Comparison of ENCODE assay signal across 24 mouse cellular contexts in genomic region chr6:119781109-119781508, GRCm38 (mm10).
A peak's percentile ranks its signal among the peaks of the same experiment; 100 is the strongest.
DNase-seq lines count a peak whose midpoint lies in the region; ATAC-seq and TF ChIP-seq lines count a peak whose summit lies in the region.
"Had no signal": no experiment of that assay in that cellular context is flagged by ENCODE, and none has a peak within 500 bp of the region (broad histone marks: within the 10 kb centered on the region; RNA-seq: fewer than 3 reads in every experiment).

No protein-coding gene starts in this region.

- WGBS in intestine, postnatal 0 days: 50% methylated on average over 3 of the region's 3 CpGs
- 71% methylated on average over 3 of the region's 3 CpGs for WGBS in intestine, embryonic 15.5 days
- WGBS in lung, postnatal 0 days: 52% methylated on average over 3 of the region's 3 CpGs
- 76% methylated on average over 3 of the region's 3 CpGs for WGBS in forebrain, embryonic 11.5 days

- no peak for TF ChIP-seq EP300 in lung, postnatal 0 days (IDR thresholded peaks at IDR 0.05)

- no peak overlapping the region for H3K9ac ChIP-seq in intestine, postnatal 0 days (ENCODE audit: low read depth, low read length)
- no peak overlapping the region for H3K9ac ChIP-seq in intestine, embryonic 15.5 days
- no peak overlapping the region for H3K9ac ChIP-seq in lung, postnatal 0 days (replicated peaks; ENCODE audit: low read depth)
- H3K9ac ChIP-seq in forebrain, embryonic 11.5 days (ENCODE audit: low read length): no peak overlapping the region
- H3K9ac ChIP-seq: embryonic facial prominence, embryonic 13.5 days; embryonic facial prominence, embryonic 15.5 days; forebrain, embryonic 12.5 days had no signal

- no peaks in the 10 kb centered on the region for H3K4me1 ChIP-seq in intestine, postnatal 0 days (replicated peaks; ENCODE audit: control insufficient read depth, insufficient read depth, low read length)
- H3K4me1 ChIP-seq in intestine, embryonic 15.5 days (replicated peaks): no peaks in the 10 kb centered on the region
- no peaks in the 10 kb centered on the region for H3K4me1 ChIP-seq in lung, postnatal 0 days (ENCODE audit: insufficient read depth, low read depth, low read length)
- no peaks in the 10 kb centered on the region for H3K4me1 ChIP-seq in forebrain, embryonic 11.5 days (replicated peaks; ENCODE audit: control insufficient read depth, insufficient read depth, low read length)
- H3K4me1 ChIP-seq: embryonic facial prominence, embryonic 13.5 days; embryonic facial prominence, embryonic 15.5 days; forebrain, embryonic 12.5 days had no signal

- no peak overlapping the region for H3K4me2 ChIP-seq in intestine, postnatal 0 days (replicated peaks; ENCODE audit: low read depth)
- no peak overlapping the region for H3K4me2 ChIP-seq in intestine, embryonic 15.5 days (replicated peaks)
- H3K4me2 ChIP-seq in lung, postnatal 0 days (replicated peaks; ENCODE audit: low read depth, low read length): no peak overlapping the region
- no peak overlapping the region for H3K4me2 ChIP-seq in forebrain, embryonic 11.5 days (ENCODE audit: low read depth, low read length, severe bottlenecking)
- H3K4me2 ChIP-seq: embryonic facial prominence, embryonic 13.5 days; embryonic facial prominence, embryonic 15.5 days; forebrain, embryonic 12.5 days had no signal

- 0 out of 2 replicates have a peak, but pooled peaks have one; percentile 9 for TF ChIP-seq CTCF in intestine, postnatal 0 days (IDR thresholded peaks at IDR 0.05; ENCODE audit: low read depth)
- peak; percentile 29 for TF ChIP-seq CTCF in lung, postnatal 0 days (IDR thresholded peaks at IDR 0.05)

- intact Hi-C loops in gastrocnemius, postnatal 36 days (cut with DNase I): no loop called here

- no peak overlapping the region for H3K27ac ChIP-seq in intestine, postnatal 0 days (ENCODE audit: low read depth, low read length)
- H3K27ac ChIP-seq in intestine, embryonic 15.5 days: no peak overlapping the region
- no peak overlapping the region for H3K27ac ChIP-seq in lung, postnatal 0 days (ENCODE audit: low read length)
- no peak overlapping the region for H3K27ac ChIP-seq in forebrain, embryonic 11.5 days (ENCODE audit: low read depth, low read length)
- H3K27ac ChIP-seq: embryonic facial prominence, embryonic 13.5 days; embryonic facial prominence, embryonic 15.5 days; forebrain, embryonic 12.5 days had no signal

- no peaks in the 10 kb centered on the region for H3K9me3 ChIP-seq in intestine, postnatal 0 days (ENCODE audit: control insufficient read depth)
- no peaks in the 10 kb centered on the region for H3K9me3 ChIP-seq in intestine, embryonic 15.5 days
- no peaks in the 10 kb centered on the region for H3K9me3 ChIP-seq in lung, postnatal 0 days (ENCODE audit: low read length)
- no peaks in the 10 kb centered on the region for H3K9me3 ChIP-seq in forebrain, embryonic 11.5 days (ENCODE audit: control insufficient read depth, low read length)
- H3K9me3 ChIP-seq: embryonic facial prominence, embryonic 13.5 days; embryonic facial prominence, embryonic 15.5 days; forebrain, embryonic 12.5 days had no signal

- ATAC-seq in intestine, postnatal 0 days: no peak
- ATAC-seq in intestine, embryonic 15.5 days: no peak
- ATAC-seq in lung, postnatal 0 days: peak; percentile 50
- ATAC-seq in forebrain, embryonic 11.5 days (replicated peaks; ENCODE audit: low FRiP score): no peak
- ATAC-seq: forebrain, embryonic 14.5 days; forebrain, embryonic 16.5 days had no signal

- DNase-seq in lung, postnatal 0 days (ENCODE audit: low spot score): peak; percentile 22
- no peak for DNase-seq in lung, postnatal 25 days (ENCODE audit: low spot score)
- peak; percentile 13 for DNase-seq in R1 (ENCODE audit: low read depth, low spot score)
- peak; percentile 13 for DNase-seq in ZHBTc4 (ENCODE audit: low read depth, low spot score)
- no peak for DNase-seq in forebrain, embryonic 11.5 days (ENCODE audit: low spot score)
- no peak for DNase-seq in gastrocnemius, postnatal 36 days
- DNase-seq: adrenal gland, adult 2 months; adrenal gland, postnatal 10 days; adrenal gland, postnatal 25 days; cerebellum, adult 11 months; cerebellum, adult 18-20 months; cerebellum, adult 8-10 months; cerebellum, adult 9-11 months; cerebellum, postnatal 14 days; cerebellum, postnatal 36 days; embryo, embryonic 11 days had no signal

- peaks cover 4% of the 10 kb centered on the region; the same call in 1 of the 2 replicates for H3K36me3 ChIP-seq in intestine, postnatal 0 days (ENCODE audit: control insufficient read depth, insufficient read depth)
- H3K36me3 ChIP-seq in intestine, embryonic 15.5 days: no peaks in the 10 kb centered on the region
- no peaks in the 10 kb centered on the region for H3K36me3 ChIP-seq in lung, postnatal 0 days (ENCODE audit: insufficient read depth, low read length)
- H3K36me3 ChIP-seq in forebrain, embryonic 11.5 days (ENCODE audit: control insufficient read depth, insufficient read depth, low read length): no peaks in the 10 kb centered on the region
- H3K36me3 ChIP-seq: embryonic facial prominence, embryonic 15.5 days had no signal

- no peaks in the 10 kb centered on the region for H3K27me3 ChIP-seq in intestine, postnatal 0 days (replicated peaks; ENCODE audit: control insufficient read depth, insufficient read depth, low read length)
- H3K27me3 ChIP-seq in intestine, embryonic 15.5 days (replicated peaks): no peaks in the 10 kb centered on the region
- H3K27me3 ChIP-seq in lung, postnatal 0 days (replicated peaks; ENCODE audit: insufficient read depth, low read length): no peaks in the 10 kb centered on the region
- no peaks in the 10 kb centered on the region for H3K27me3 ChIP-seq in forebrain, embryonic 11.5 days (ENCODE audit: control insufficient read depth, insufficient read depth, low read length)
- H3K27me3 ChIP-seq: embryonic facial prominence, embryonic 13.5 days; embryonic facial prominence, embryonic 15.5 days; forebrain, embryonic 12.5 days had no signal

- no peak overlapping the region for H3K4me3 ChIP-seq in intestine, postnatal 0 days (ENCODE audit: low read depth, low read length)
- no peak overlapping the region for H3K4me3 ChIP-seq in intestine, embryonic 15.5 days (replicated peaks)
- H3K4me3 ChIP-seq in lung, postnatal 0 days (ENCODE audit: low read depth, low read length): no peak overlapping the region
- H3K4me3 ChIP-seq in forebrain, embryonic 11.5 days (ENCODE audit: low read depth, low read length): no peak overlapping the region
- H3K4me3 ChIP-seq: embryonic facial prominence, embryonic 13.5 days; embryonic facial prominence, embryonic 15.5 days; erythroblast, embryonic 14.5 days; forebrain, embryonic 12.5 days had no signal

Comparison
In these comparisons a context has a peak if more than half of its experiments do, and no peak if none do; other contexts are left out.
1. DNase-seq: peak in lung, postnatal 0 days (single experiment), R1 (single experiment) and ZHBTc4 (single experiment); none in lung, postnatal 25 days (single experiment), forebrain, embryonic 11.5 days (single experiment) and gastrocnemius, postnatal 36 days (0 of 2).